Mouse (Mus musculus) spleen, postnatal 4 days (tissue): Measurements from ENCODE around the gene Vmn2r58.
"Not testable (repeated sequence)": the region's sequence is repeated elsewhere in the genome, so short reads cannot be mapped to it uniquely, and the experiment has no call there.

ENCODE experiments used
- DNase-seq, 2 experiments: peaks; one replicate each; pipeline ENCODE4 v3.0.0; 2022; ENCODE audit warnings: low spot score in 2 of 2

Vmn2r58 gene

GRCm38 (mm10) chr7:41872612-41873011, at the start of gene Vmn2r58:
TSS of gene Vmn2r58 (minus strand) at chr7:41872712.
- not testable (repeated sequence) for DNase-seq
